Mouse (Mus musculus) Patski (cell line): ENCODE results near the gene Olfr317. TPM values are rescaled to one million over a fixed set of nuclear protein-coding genes. Genes with fewer than 3 reads are reported as not detected.
"Not testable (repeated sequence)": the region's sequence is repeated elsewhere in the genome, so short reads cannot be mapped to it uniquely, and the experiment has no call there.

ENCODE experiments used
- ATAC-seq: fragments of 100-300 bp; one replicate; pipeline ENCODE4 v1.8.0; 2021
- CTCF ChIA-PET: fragments of 350-600 bp; sonication (Branson Sonifier 250); formaldehyde crosslinking; loops from one replicate; lab custom pipeline; 2022; ENCODE audit warnings: inconsistent platforms; lab: Charles Lee
- POLR2A ChIA-PET: fragments of 350-600 bp; sonication (Branson Sonifier 250); formaldehyde crosslinking; loops from one replicate; lab custom pipeline; 2022; ENCODE audit warnings: antibody characterized with exemption, inconsistent platforms; lab: Charles Lee
- DNase-seq: peaks from one replicate; pipeline ENCODE4 v3.0.0-alpha.2; 2011; ENCODE audit warnings: low read depth, low spot score
- H3K27me3 ChIP-seq: fragments of 371-371 bp; one replicate; pipeline ENCODE4 v1.5.1; 2021
- CTCF ChIP-seq: fragments of 100-300 bp; IDR thresholded peaks from one replicate; pipeline ENCODE4 v1.5.1; 2021
- in situ Hi-C: fragments of 300-500 bp; cut with MboI; formaldehyde crosslinking; loops from 3 replicates; pipeline ENCODE4 v1.11.1; 2018; ENCODE audit warnings: low pct_unique_long_range_greater_than_20kb, mixed read lengths
- polyA plus RNA-seq: library from polyadenylated mRNA; unstranded; gene quantifications from one replicate; pipeline ENCODE4 v1.2.3, GENCODE M21; 2021

The Olfr317 gene
- polyA plus RNA-seq, 1 experiment from 2014 or later = not detected

- CTCF ChIA-PET = no interaction called here
- ATAC-seq = no peak
- no peak for TF ChIP-seq CTCF
- no peak for DNase-seq
- peaks cover 14% of the 10 kb centered on the region for H3K27me3 ChIP-seq
- in situ Hi-C loops = no loop called here
- POLR2A ChIA-PET = no interaction called here
Observed at GRCm38 (mm10) chr11:58723914-58724313, 15.1 kb downstream of the Olfr317 start, which contains the start of gene Olfr318. Gene Olfr318 (minus strand): TSS chr11:58724014.

- DNase-seq = no peak
- CTCF ChIA-PET = no interaction called here
- no peak for TF ChIP-seq CTCF
- ATAC-seq = no peak
- in situ Hi-C loops = no loop called here
- H3K27me3 ChIP-seq = peaks cover 7% of the 10 kb centered on the region
- POLR2A ChIA-PET = interaction anchor here (0.7 kb wide), 1 partner anchor 78 kb away, joined by 4 read pairs; no protein-coding TSS in a partner anchor
Observed at GRCm38 (mm10) chr11:58719701-58720100, 19.3 kb downstream of the Olfr317 start.

- in situ Hi-C loops, DNase-seq, CTCF ChIA-PET, POLR2A ChIA-PET, ATAC-seq, H3K27me3 ChIP-seq: not testable (repeated sequence)
Observed at GRCm38 (mm10) chr11:58717723-58718122, 21.3 kb downstream of the Olfr317 start.

GRCm38 (mm10) chr11:58709086-58709485, 29.9 kb downstream of the Olfr317 start:
- ATAC-seq (no peak), DNase-seq (no peak)
- peaks cover 10% of the 10 kb centered on the region for H3K27me3 ChIP-seq
- no peak for TF ChIP-seq CTCF
- ChIA-PET CTCF (no interaction called here), POLR2A (no interaction called here)
- in situ Hi-C loops = no loop called here

GRCm38 (mm10) chr11:58698862-58699261, 40.1 kb downstream of the Olfr317 start, which contains the start of gene Olfr319:
Gene Olfr319 (plus strand): TSS chr11:58699162.
- ATAC-seq = no peak
- ChIA-PET POLR2A (no interaction called here), CTCF (no interaction called here)
- no peaks in the 10 kb centered on the region for H3K27me3 ChIP-seq
- TF ChIP-seq CTCF = no peak
- in situ Hi-C loops = no loop called here
- DNase-seq = no peak

Other genes starting within 250 kb of the Olfr317 start
- 0.03 TPM for gene Olfr332, start 246.7 kb downstream of the Olfr317 start, polyA plus RNA-seq
- gene Olfr331, start 236.6 kb downstream of the Olfr317 start, polyA plus RNA-seq = not detected
- not detected for gene Olfr330, start 204.4 kb downstream of the Olfr317 start, polyA plus RNA-seq
- gene Olfr329-ps, start 192.8 kb downstream of the Olfr317 start, polyA plus RNA-seq = not detected
- gene Olfr328, start 183.6 kb downstream of the Olfr317 start, polyA plus RNA-seq = not detected
- not detected for gene Olfr224, start 168.7 kb downstream of the Olfr317 start, polyA plus RNA-seq
- not detected for gene Olfr325, start 161.5 kb downstream of the Olfr317 start, polyA plus RNA-seq
- 0.08 TPM for gene Olfr324, start 144.1 kb downstream of the Olfr317 start, polyA plus RNA-seq
- gene 2210407C18Rik, start 123.1 kb downstream of the Olfr317 start, polyA plus RNA-seq = 0.42 TPM
- not detected for gene Olfr323, start 108.7 kb downstream of the Olfr317 start, polyA plus RNA-seq
- 0.04 TPM for gene Trim58, start 98.7 kb downstream of the Olfr317 start, polyA plus RNA-seq
- not detected for gene Olfr322, start 80.4 kb downstream of the Olfr317 start, polyA plus RNA-seq
- gene Olfr320, start 58.1 kb downstream of the Olfr317 start, polyA plus RNA-seq = not detected
- not detected for gene Olfr319, start 40.0 kb downstream of the Olfr317 start, polyA plus RNA-seq
- 0.03 TPM for gene Olfr318, start 15.2 kb downstream of the Olfr317 start, polyA plus RNA-seq
- gene Olfr316, start 13.5 kb upstream of the Olfr317 start, polyA plus RNA-seq = not detected
- gene Olfr315, start 34.0 kb upstream of the Olfr317 start, polyA plus RNA-seq = not detected
- gene Olfr314, start 43.7 kb upstream of the Olfr317 start, polyA plus RNA-seq = not detected
- gene Fam183b, start 62.7 kb upstream of the Olfr317 start, polyA plus RNA-seq = not detected
- not detected for gene Olfr313, start 75.8 kb upstream of the Olfr317 start, polyA plus RNA-seq
- gene Olfr312, start 90.0 kb upstream of the Olfr317 start, polyA plus RNA-seq = not detected
- not detected for gene Olfr311, start 100.0 kb upstream of the Olfr317 start, polyA plus RNA-seq
- 6.8 TPM for gene Gm12258, start 107.9 kb upstream of the Olfr317 start, polyA plus RNA-seq
- 6.4 TPM for gene 2810021J22Rik, start 128.0 kb upstream of the Olfr317 start, polyA plus RNA-seq
- 3.1 TPM for gene Zfp39, start 165.0 kb upstream of the Olfr317 start, polyA plus RNA-seq
- not detected for gene Btnl10, start 178.7 kb upstream of the Olfr317 start, polyA plus RNA-seq
- 252 TPM for gene Rnf187, start 199.7 kb upstream of the Olfr317 start, polyA plus RNA-seq
- gene Hist3h2ba, start 209.7 kb upstream of the Olfr317 start, polyA plus RNA-seq = 7.1 TPM
- gene Hist3h2a, start 215.5 kb upstream of the Olfr317 start, polyA plus RNA-seq = 20.9 TPM
- 0.26 TPM for gene Trim17, start 215.5 kb upstream of the Olfr317 start, polyA plus RNA-seq
- gene Trim11, start 238.9 kb upstream of the Olfr317 start, polyA plus RNA-seq = 29.2 TPM